8 mouse cellular contexts compared by ENCODE assay signal in genomic region chr1:191325726-191326232, GRCm38 (mm10). TPM values are rescaled to one million over a fixed set of nuclear protein-coding genes. Genes with fewer than 3 reads are reported as not detected.
DNase-seq lines count a peak whose midpoint lies in the region; ATAC-seq and TF ChIP-seq lines count a peak whose summit lies in the region.

Gene Tmem206 (plus strand): TSS chr1:191325912.

- peak; percentile 97 for TF ChIP-seq POLR2A in bone marrow, adult 2 months (IDR thresholded peaks at IDR 0.05; ENCODE audit: borderline replicate concordance, control insufficient read depth, low read depth, low read length)

- H3K4me3 ChIP-seq in bone marrow, adult 2 months (replicated peaks; ENCODE audit: control insufficient read depth, low read depth, low read length): peak within 1 kb of the TSS; percentile 93
- peak within 1 kb of the TSS; percentile 80 for H3K4me3 ChIP-seq in embryonic facial prominence, embryonic 15.5 days (replicated peaks)
- H3K4me3 ChIP-seq in heart, embryonic 10.5 days: peak within 1 kb of the TSS; percentile 89
- H3K4me3 ChIP-seq in kidney, embryonic 15.5 days (replicated peaks): peak within 1 kb of the TSS; percentile 73

- peak within 1 kb of the TSS; percentile 70 for H3K9ac ChIP-seq in embryonic facial prominence, embryonic 15.5 days
- H3K9ac ChIP-seq in kidney, embryonic 15.5 days: peak within 1 kb of the TSS; percentile 75

- peaks cover 5% of the 10 kb centered on the region; the same call in 1 of the 2 replicates for H3K4me1 ChIP-seq in bone marrow, adult 2 months (ENCODE audit: control insufficient read depth, insufficient read depth, low read length)
- peaks cover 23% of the 10 kb centered on the region for H3K4me1 ChIP-seq in embryonic facial prominence, embryonic 15.5 days
- peaks cover 24% of the 10 kb centered on the region for H3K4me1 ChIP-seq in heart, embryonic 10.5 days
- H3K4me1 ChIP-seq in kidney, embryonic 15.5 days: peaks cover 31% of the 10 kb centered on the region

- DNase-seq in 416B (ENCODE audit: low read depth) (peak; percentile 97), liver (peak; percentile 96)
- peak; percentile 98 for DNase-seq in heart, embryonic 10.5 days (ENCODE audit: low spot score)
- peak; percentile 94 to 98 for DNase-seq in spleen, postnatal 4 days (ENCODE audit: low spot score in 2 of 2)

- peak; percentile 17; the same call in 1 of the 2 replicates for TF ChIP-seq CTCF in bone marrow, adult 2 months (IDR thresholded peaks at IDR 0.05; ENCODE audit: control insufficient read depth, insufficient read depth, low read length)

- no peaks in the 10 kb centered on the region for H3K27me3 ChIP-seq in embryonic facial prominence, embryonic 15.5 days
- no peaks in the 10 kb centered on the region for H3K27me3 ChIP-seq in heart, embryonic 10.5 days (ENCODE audit: insufficient read depth, poor library complexity, severe bottlenecking)
- no peaks in the 10 kb centered on the region for H3K27me3 ChIP-seq in kidney, embryonic 15.5 days

- peak within 1 kb of the TSS; percentile 89 for H3K4me2 ChIP-seq in embryonic facial prominence, embryonic 15.5 days (replicated peaks)
- H3K4me2 ChIP-seq in kidney, embryonic 15.5 days: peak within 1 kb of the TSS; percentile 87

- H3K27ac ChIP-seq in bone marrow, adult 2 months (ENCODE audit: control insufficient read depth, insufficient read depth, low read depth, low read length, poor library complexity): peak within 1 kb of the TSS; percentile 86
- peak within 1 kb of the TSS; percentile 45 for H3K27ac ChIP-seq in embryonic facial prominence, embryonic 15.5 days (replicated peaks)
- peak within 1 kb of the TSS; percentile 91 for H3K27ac ChIP-seq in heart, embryonic 10.5 days
- H3K27ac ChIP-seq in kidney, embryonic 15.5 days: peak within 1 kb of the TSS; percentile 82

- no peaks in the 10 kb centered on the region for H3K36me3 ChIP-seq in embryonic facial prominence, embryonic 15.5 days
- H3K36me3 ChIP-seq in heart, embryonic 10.5 days: peaks cover 9% of the 10 kb centered on the region; the same call in 1 of the 2 replicates
- no peaks in the 10 kb centered on the region for H3K36me3 ChIP-seq in kidney, embryonic 15.5 days

- ATAC-seq in embryonic facial prominence, embryonic 15.5 days (ENCODE audit: insufficient number of reproducible peaks, low FRiP score, low TSS enrichment, low read depth): peak; percentile 94
- ATAC-seq in kidney, embryonic 15.5 days (replicated peaks; ENCODE audit: low FRiP score): peak; percentile 95
- ATAC-seq in monocyte, adult 5-6 weeks (replicated peaks; ENCODE audit: insufficient number of reproducible peaks, low FRiP score, low TSS enrichment, poor library complexity, severe bottlenecking): peak; percentile 89

- no peaks in the 10 kb centered on the region for H3K9me3 ChIP-seq in embryonic facial prominence, embryonic 15.5 days (replicated peaks)
- no peaks in the 10 kb centered on the region for H3K9me3 ChIP-seq in heart, embryonic 10.5 days
- no peaks in the 10 kb centered on the region for H3K9me3 ChIP-seq in kidney, embryonic 15.5 days (replicated peaks)

- under 1% methylated on average over 42 of the region's 42 CpGs for WGBS in bone marrow, adult 2 months
- under 1% methylated on average over 42 of the region's 42 CpGs for WGBS in embryonic facial prominence, embryonic 15.5 days
- WGBS in heart, embryonic 10.5 days: under 1% methylated on average over 42 of the region's 42 CpGs
- WGBS in kidney, embryonic 15.5 days: under 1% methylated on average over 42 of the region's 42 CpGs

RNA-seq across cellular contexts. Expression of gene Tmem206, which starts in this region (rescaled TPM):
- 4.9 and 8.3 TPM in 2 replicates for polyA plus RNA-seq in bone marrow, adult 2 months (2011; ENCODE audit: insufficient read depth, insufficient read length, low replicate concordance, missing spikeins)
- polyA plus RNA-seq in embryonic facial prominence, embryonic 15.5 days (2015; fragmentation: Nextera tagmentation; extraction: Ambion mirVana): 16.6 and 17.9 TPM in 2 replicates
- 17.0 and 18.8 TPM in 2 replicates for polyA plus RNA-seq in heart, embryonic 10.5 days (2016; fragmentation: Nextera tagmentation; extraction: Ambion mirVana)
- polyA plus RNA-seq in kidney, embryonic 15.5 days (2015; fragmentation: Nextera tagmentation; extraction: Ambion mirVana): 21.3 and 24.7 TPM in 2 replicates
- 5.8 to 12.5 TPM (median 10.7 TPM) in 3 replicates for total RNA-seq in monocyte, adult 5-6 weeks (2017)

Comparison
In these comparisons a context has a peak if more than half of its experiments do, and no peak if none do; other contexts are left out.
1. Peak in every context shown above with its lines: DNase-seq, ATAC-seq, H3K4me3 ChIP-seq and H3K27ac ChIP-seq.